Mouse (Mus musculus): Measurements from ENCODE around the gene Trpm3.

GRCm38 (mm10) chr19:22935067-22935466 lies 796.2 kb downstream of the Trpm3 start:
- TF ChIP-seq CTCF (IDR thresholded peaks at IDR 0.05; ENCODE audit: control insufficient read depth, insufficient read depth, insufficient replicate concordance, low read depth, low read length) (no peak), POLR2A (IDR thresholded peaks at IDR 0.05; ENCODE audit: control insufficient read depth, low read depth, low read length) (no peak)
